Mouse (Mus musculus): ENCODE results near the gene Eefsec.

GRCm38 (mm10) chr6:88262160-88262559, 184.2 kb downstream of the Eefsec start:
- TF ChIP-seq POLR2A (IDR thresholded peaks at IDR 0.05; ENCODE audit: borderline replicate concordance, extremely low read depth, insufficient read depth, insufficient read length, poor library complexity, severe bottlenecking) (no peak), CTCF (IDR thresholded peaks at IDR 0.05; ENCODE audit: borderline replicate concordance, extremely low read depth, insufficient read depth, insufficient read length) (no peak)
